Mouse (Mus musculus) kidney, adult 9 months (tissue): ENCODE results near the gene Gm20773.
"Not testable (repeated sequence)": the region's sequence is repeated elsewhere in the genome, so short reads cannot be mapped to it uniquely, and the experiment has no call there.

Experiments used
- DNase-seq: peaks from one replicate; pipeline ENCODE4 v3.0.0; 2022

Gene Gm20773

DNA sequence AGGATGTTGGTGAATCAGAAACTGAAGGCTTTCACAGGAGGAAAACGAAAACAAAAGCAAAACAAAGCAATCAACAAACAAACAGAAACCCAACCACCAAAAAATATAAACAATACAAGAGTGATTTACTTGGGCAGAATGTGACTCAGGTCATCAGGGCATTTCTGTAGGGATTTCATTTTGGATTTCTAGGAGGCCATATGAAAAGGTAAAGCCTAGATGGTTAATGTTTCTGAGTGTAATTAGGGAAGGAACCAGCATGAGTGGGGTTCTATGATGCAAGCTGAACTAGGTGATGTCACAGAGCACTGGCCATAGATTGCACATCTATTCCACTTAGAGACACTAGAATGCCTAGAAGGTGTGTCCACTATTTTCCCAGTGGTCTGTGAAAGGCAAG is at the start of gene Gm20773:
Gm20773 (plus strand) TSS at position 301 of the 400 bp plus-strand sequence.
- DNase-seq = not testable (repeated sequence)

DNA sequence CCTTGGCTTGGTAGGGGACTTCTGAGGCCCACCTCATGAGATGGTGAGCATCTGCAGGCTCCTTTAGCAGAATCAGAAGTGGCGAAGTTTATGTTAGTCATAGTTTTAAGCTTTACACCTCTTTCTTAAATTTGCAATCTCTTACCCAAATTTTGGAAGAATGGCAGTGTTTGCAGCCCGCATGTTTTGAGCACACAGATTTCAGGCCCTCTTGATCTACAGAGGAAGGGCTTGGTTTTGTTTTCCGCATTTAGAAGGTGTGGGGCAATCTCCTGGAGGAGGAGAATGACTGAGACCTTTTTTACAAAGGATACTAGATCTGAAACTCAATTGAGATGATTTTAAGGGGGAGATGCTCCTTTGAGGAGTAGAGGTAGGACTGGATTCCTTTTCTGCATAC is 28.3 kb upstream of the Gm20773 start, which contains the start of gene Gm21866:
Gm21866 (minus strand) TSS at position 101 of the 400 bp plus-strand sequence.
- DNase-seq = not testable (repeated sequence)
